Mouse (Mus musculus) embryonic facial prominence, embryonic 11.5 days (tissue): ENCODE measurements at regions not wholly inside any gene's neighbourhood (a gene's known extent, or its start where the extent isn't known, plus 50 kb on each side); places are given as distances from the start of the nearest gene placed in this dataset.
A peak's percentile ranks its signal among the peaks of the same experiment; 100 is the strongest.

Experiments used
- ATAC-seq: fragments of 200-750 bp; cut with Nextera tagmentation; replicated peaks from 2 replicates; pipeline ENCODE4 v1.8.0; 2017; ENCODE audit warnings: low read depth; ENCODE audit not compliant: insufficient number of reproducible peaks, low FRiP score, low TSS enrichment
- DNase-seq: peaks from one replicate; pipeline ENCODE4 v3.0.0-alpha.2; 2015; ENCODE audit warnings: low spot score
- H3K27ac ChIP-seq: fragments of 300-500 bp; sonication (generic); replicated peaks from 2 replicates; pipeline ENCODE4 v1.5.1; 2014; ENCODE audit warnings: mild to moderate bottlenecking, low read depth, low read length, control low read depth
- H3K27me3 ChIP-seq: fragments of 300-500 bp; sonication (generic); 2 replicates; pipeline ENCODE4 v1.6.1; 2014; ENCODE audit warnings: mild to moderate bottlenecking, low read length, moderate library complexity, mixed read lengths; ENCODE audit not compliant: control insufficient read depth, insufficient read depth
- H3K36me3 ChIP-seq: fragments of 300-500 bp; sonication (generic); replicated peaks from 2 replicates; pipeline ENCODE4 v1.6.1; 2014; ENCODE audit warnings: low read depth, mild to moderate bottlenecking, low read length, moderate library complexity, mixed read lengths; ENCODE audit not compliant: control insufficient read depth, insufficient read depth
- H3K4me1 ChIP-seq: fragments of 300-500 bp; sonication (generic); 2 replicates; pipeline ENCODE4 v1.6.1; 2014; ENCODE audit warnings: low read length, mixed read lengths; ENCODE audit not compliant: control insufficient read depth, insufficient read depth
- H3K4me2 ChIP-seq: fragments of 300-500 bp; sonication (generic); 2 replicates; pipeline ENCODE4 v1.6.1; 2014; ENCODE audit warnings: low read depth, mild to moderate bottlenecking, control low read depth, low read length, moderate library complexity
- H3K4me3 ChIP-seq: fragments of 300-500 bp; sonication (generic); 2 replicates; pipeline ENCODE4 v1.5.1; 2014; ENCODE audit warnings: low read depth, low read length, control low read depth
- H3K9ac ChIP-seq: fragments of 300-500 bp; sonication (generic); replicated peaks from 2 replicates; pipeline ENCODE4 v1.6.1; 2014; ENCODE audit warnings: mild to moderate bottlenecking, control low read depth, low read length
- H3K9me3 ChIP-seq: fragments of 300-500 bp; sonication (generic); replicated peaks from 2 replicates; pipeline ENCODE4 v1.6.1; 2016; ENCODE audit warnings: mild to moderate bottlenecking, low read length, inconsistent platforms, mixed read lengths; ENCODE audit not compliant: control insufficient read depth
- WGBS: fragments of 180-500 bp; shearing (Covaris S2); extraction: QIAGEN DNeasy Blood & Tissue Kit; methylation state at CpG from one replicate; pipeline ENCODE4 v1.1.7; 2014; 5-methylcytosine and 5-hydroxymethylcytosine counted together

DNA sequence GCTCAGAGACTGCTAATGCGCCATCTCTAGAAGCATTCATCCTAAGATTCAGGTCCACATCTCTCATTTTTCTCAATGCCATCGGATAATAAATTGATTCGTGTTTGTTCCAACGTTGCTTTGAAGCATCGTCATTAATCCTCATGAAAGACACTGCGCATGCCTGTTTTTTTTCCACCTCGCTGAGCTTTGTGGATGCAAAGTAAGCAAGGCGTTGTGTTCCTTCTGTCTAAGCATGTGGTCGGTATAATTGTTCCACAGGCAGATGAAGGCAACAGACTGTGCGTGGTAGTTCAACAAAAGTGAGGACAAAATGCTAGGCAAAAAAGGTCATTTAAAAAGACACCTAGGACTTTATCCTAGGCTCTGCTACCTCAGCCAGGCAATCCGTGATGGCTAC lies 223.2 kb downstream of the Gm10260 start:
- DNase-seq = no peak
- Histone ChIP-seq H3K9ac (no peak overlapping the region), H3K27ac (no peak overlapping the region), H3K9me3 (no peaks in the 10 kb centered on the region), H3K4me3 (no peak overlapping the region), H3K36me3 (no peaks in the 10 kb centered on the region), H3K27me3 (no peaks in the 10 kb centered on the region), H3K4me1 (no peaks in the 10 kb centered on the region), H3K4me2 (no peak overlapping the region)
- no peak for ATAC-seq
- WGBS = 91% methylated on average over 11 of the region's 11 CpGs

DNA sequence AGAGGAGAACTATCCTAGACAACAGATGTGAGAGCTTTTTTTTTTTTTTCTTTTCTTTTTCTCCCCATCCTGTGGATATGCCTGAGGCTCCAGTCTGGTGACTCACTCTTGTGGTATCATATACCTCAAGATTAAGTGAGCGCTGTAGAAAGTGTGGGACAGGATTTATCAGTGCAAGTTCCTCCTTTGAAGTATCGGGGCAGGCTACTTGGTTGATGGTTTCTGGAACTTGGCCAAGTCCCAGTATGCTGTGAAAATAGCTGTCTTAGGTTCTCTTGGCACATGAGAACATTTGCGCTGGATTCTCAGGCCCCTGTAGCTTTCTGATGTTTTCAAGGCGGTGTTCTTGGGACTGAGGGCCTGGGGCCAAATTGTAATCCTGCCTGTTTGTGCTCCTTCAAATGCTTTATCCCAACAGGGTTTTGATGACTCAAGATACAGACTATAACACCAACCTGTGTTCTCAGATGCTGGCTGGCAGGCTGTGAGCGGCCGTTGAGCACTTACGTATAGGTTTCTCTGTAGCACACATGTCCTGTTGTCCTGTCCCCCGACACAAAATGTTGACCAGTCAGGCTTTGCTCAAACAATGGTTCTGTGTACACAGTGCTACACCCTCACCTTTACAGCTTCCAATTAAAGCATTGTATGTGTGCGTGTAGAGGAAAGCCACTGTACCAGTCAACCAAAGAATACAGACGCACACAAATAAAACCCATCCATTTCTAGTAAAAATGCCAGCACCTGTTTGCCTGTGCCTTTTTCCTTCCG lies 226.4 kb downstream of the Gm10260 start:
- Histone ChIP-seq H3K9ac (no peak overlapping the region), H3K27ac (no peak overlapping the region), H3K4me1 (no peaks in the 10 kb centered on the region), H3K36me3 (no peaks in the 10 kb centered on the region), H3K27me3 (no peaks in the 10 kb centered on the region), H3K4me3 (no peak overlapping the region), H3K4me2 (no peak overlapping the region), H3K9me3 (no peaks in the 10 kb centered on the region)
- ATAC-seq (no peak), DNase-seq (no peak)
- 79% methylated on average over 11 of the region's 11 CpGs for WGBS

DNA sequence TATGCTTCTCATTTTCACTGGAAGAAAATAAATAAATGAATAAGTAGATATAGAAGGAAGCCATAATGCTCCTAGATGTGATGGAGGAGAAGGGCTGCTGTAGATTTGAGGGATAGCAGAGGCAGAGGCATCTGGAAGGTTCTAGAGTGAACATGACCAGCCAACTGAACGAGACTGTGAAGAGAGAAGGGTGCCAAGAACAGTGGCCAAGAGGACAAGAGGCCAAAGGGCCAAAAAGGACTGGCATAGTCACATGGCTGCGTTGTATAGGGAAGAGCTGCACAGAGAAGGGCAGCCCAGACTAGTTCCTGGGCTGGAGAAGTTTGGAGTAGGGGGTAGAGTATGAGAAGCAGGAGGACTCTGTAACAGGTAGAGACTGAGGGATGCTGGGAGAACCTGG lies 229.3 kb downstream of the Gm10260 start:
- H3K4me3 ChIP-seq = no peak overlapping the region
- no peak overlapping the region for H3K9ac ChIP-seq
- H3K36me3 ChIP-seq = no peaks in the 10 kb centered on the region
- H3K4me1 ChIP-seq = no peaks in the 10 kb centered on the region
- H3K27ac ChIP-seq = no peak overlapping the region
- DNase-seq (no peak), ATAC-seq (no peak)
- H3K4me2 ChIP-seq = no peak overlapping the region
- H3K27me3 ChIP-seq = no peaks in the 10 kb centered on the region
- H3K9me3 ChIP-seq = no peaks in the 10 kb centered on the region
- WGBS = 80% methylated on average over 2 of the region's 2 CpGs

DNA sequence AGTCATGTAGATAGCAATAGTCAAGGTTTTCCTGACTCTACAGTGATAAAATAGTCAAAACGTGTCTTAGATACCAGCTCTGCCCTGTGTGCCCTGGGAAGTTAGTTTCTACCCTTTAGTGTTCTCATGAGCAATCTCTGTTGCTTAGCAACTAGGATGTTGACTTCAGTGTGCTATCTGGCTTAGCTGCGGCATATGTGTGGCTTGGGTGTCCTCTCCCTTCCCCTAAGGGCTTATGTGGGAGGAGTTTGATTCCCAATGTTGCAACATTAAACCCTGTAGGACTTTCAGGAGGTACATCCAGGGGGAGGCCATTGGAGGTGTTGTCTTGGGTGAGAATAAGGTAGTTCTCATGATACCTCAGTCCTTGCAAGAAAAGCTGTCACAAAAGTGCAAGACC lies 229.9 kb downstream of the Gm10260 start:
- DNase-seq = peak; percentile 43

DNA sequence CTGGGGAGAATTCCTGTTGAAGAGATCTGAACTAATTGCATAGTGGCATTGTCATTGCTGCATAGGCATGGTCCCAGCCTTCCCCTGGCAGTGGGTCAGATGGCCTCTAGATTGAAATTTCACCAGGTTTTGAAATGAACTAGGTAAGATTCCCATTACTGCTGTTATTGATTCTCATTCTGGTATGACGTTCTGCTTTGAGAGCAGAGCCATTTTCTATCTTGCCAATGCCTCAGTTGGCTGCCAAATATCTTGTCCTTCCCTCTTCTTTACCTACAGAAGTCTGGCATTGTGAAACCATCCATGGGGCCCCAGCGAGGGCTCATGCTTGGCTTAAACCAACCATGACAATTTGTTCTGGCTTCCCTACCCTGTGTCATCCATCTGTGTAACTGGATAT lies 232.5 kb downstream of the Gm10260 start:
- no peaks in the 10 kb centered on the region for H3K36me3 ChIP-seq
- 95% methylated on average over 2 of the region's 2 CpGs for WGBS
- DNase-seq (no peak), ATAC-seq (no peak)
- H3K27ac ChIP-seq = no peak overlapping the region
- H3K9ac ChIP-seq = no peak overlapping the region
- no peaks in the 10 kb centered on the region for H3K27me3 ChIP-seq
- no peak overlapping the region for H3K4me3 ChIP-seq
- no peaks in the 10 kb centered on the region for H3K9me3 ChIP-seq
- H3K4me2 ChIP-seq = no peak overlapping the region
- H3K4me1 ChIP-seq = no peaks in the 10 kb centered on the region; the same call in 1 of the 2 replicates

More for the DNA sequence above, 229.9 kb downstream of the Gm10260 start:
- Histone ChIP-seq H3K9me3 (no peaks in the 10 kb centered on the region), H3K4me1 (no peaks in the 10 kb centered on the region), H3K9ac (no peak overlapping the region), H3K4me2 (no peak overlapping the region), H3K27me3 (no peaks in the 10 kb centered on the region), H3K27ac (no peak overlapping the region), H3K36me3 (no peaks in the 10 kb centered on the region), H3K4me3 (no peak overlapping the region)
- ATAC-seq = no peak
- 35% methylated on average over 2 of the region's 2 CpGs for WGBS

DNA sequence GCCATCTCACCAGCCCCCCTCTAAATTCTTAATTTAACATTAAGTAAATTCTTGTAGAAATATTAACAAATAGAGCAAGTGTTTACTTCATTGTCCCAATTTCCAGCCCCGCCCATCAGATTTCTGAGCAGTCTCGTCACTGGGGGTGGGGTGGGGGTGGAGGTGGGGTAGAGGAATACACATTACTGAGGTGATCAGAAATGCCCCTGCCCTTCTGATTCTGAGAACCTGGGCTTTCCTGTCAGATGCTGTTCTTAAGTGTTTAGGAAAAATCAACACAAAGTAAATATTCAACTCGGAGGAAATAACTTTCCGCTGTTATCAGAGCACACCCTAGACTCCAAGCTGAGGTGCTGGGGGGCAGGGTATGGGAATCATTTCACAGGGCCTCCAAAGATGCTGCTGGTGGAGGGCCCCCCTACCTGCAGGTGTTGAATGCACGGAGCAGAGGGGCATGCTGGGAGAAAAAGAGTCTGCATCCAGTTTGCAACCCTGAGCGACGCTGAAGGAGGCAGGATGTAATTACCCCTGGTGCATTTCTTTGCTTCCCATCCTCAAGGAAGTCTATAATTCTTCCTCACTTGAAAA lies 235.5 kb downstream of the Gm10260 start:
- Histone ChIP-seq H3K36me3 (no peaks in the 10 kb centered on the region), H3K4me1 (no peaks in the 10 kb centered on the region; the same call in 1 of the 2 replicates), H3K9me3 (no peaks in the 10 kb centered on the region), H3K9ac (no peak overlapping the region), H3K4me3 (no peak overlapping the region), H3K27ac (no peak overlapping the region), H3K27me3 (no peaks in the 10 kb centered on the region), H3K4me2 (no peak overlapping the region)
- DNase-seq = no peak
- 63% methylated on average over 7 of the region's 7 CpGs for WGBS
- ATAC-seq = no peak

DNA sequence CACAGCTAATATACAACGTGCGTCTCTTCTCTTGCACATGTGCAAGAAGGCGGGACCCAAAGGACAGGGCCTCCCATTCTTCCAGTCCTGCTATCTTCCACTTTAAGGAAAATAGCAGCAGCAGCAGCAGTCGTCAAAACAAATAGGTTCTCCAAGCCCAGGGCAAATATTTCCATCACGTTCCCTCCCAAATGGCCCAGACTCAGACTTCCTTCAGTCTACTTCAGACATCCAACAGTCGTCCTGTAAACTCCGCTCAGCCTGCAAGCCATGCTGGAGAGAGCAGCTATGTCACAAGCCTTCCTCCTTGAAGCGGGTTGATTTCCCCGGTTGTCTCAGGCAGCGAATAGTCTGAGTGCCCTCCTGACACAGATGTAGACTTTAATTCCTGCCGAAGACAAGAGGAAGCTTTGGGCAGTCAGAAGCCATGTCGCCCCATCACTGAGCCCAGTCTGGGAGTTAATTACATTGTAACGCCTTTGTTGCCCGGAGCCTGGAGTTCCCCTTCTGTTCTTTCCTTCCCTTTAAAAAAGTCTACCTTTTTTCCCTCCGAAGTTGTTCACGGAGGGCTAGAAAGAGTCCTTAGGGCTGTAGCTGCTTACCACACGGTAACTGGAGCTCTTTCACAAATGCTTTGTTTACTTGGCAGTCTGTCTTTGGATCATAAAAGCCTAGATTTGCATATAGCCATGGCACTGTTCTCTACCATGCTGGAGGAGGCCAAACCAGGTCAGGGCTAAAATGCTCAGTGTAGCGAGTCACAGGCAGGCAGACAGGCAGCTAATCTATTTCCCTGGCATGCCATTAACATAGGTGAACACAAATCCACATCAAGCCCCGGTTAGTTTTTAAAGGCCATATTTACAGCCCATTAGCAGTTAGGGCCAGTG lies 236.7 kb downstream of the Gm10260 start:
- Histone ChIP-seq H3K4me2 (no peak overlapping the region), H3K27ac (peak overlapping the region; percentile 56), H3K27me3 (no peaks in the 10 kb centered on the region), H3K4me1 (no peaks in the 10 kb centered on the region; the same call in 1 of the 2 replicates), H3K36me3 (no peaks in the 10 kb centered on the region), H3K4me3 (no peak overlapping the region), H3K9me3 (no peaks in the 10 kb centered on the region), H3K9ac (peak overlapping the region; percentile 37; the same call in 1 of the 2 replicates)
- ATAC-seq = no peak
- 41% methylated on average over 19 of the region's 19 CpGs for WGBS
- DNase-seq = peak; percentile 43
